Mouse (Mus musculus) neutrophil, adult 5-6 weeks (primary cell): Measurements from ENCODE around the gene Pla2g2c. TPM values are rescaled to one million over a fixed set of nuclear protein-coding genes. Genes with fewer than 3 reads are reported as not detected.

Experiments
- ATAC-seq: fragments of 151-379, 151-347 bp; 2 replicates; pipeline ENCODE4 v1.8.0; 2017; ENCODE audit warnings: mild to moderate bottlenecking, moderate TSS enrichment; ENCODE audit not compliant: insufficient number of reproducible peaks, poor library complexity, low FRiP score, severe bottlenecking; ENCODE audit errors: extremely low read depth
- total RNA-seq: library from RNA; stranded (forward); fragments of 200-1000 nt; gene quantifications from 2 replicates; pipeline ENCODE4 v1.2.3, GENCODE M21; 2017

The Pla2g2c gene
- total RNA-seq, 1 experiment from 2014 or later, result not detected

GRCm38 (mm10) chr4:138786141-138786540 lies 61.5 kb downstream of the Pla2g2c start:
- no peak for ATAC-seq

- ATAC-seq, result no peak
Measured at GRCm38 (mm10) chr4:138788381-138788780, 63.8 kb downstream of the Pla2g2c start.

- ATAC-seq, result no peak
Measured at GRCm38 (mm10) chr4:138791452-138791851, 66.9 kb downstream of the Pla2g2c start.

- no peak for ATAC-seq
Measured at GRCm38 (mm10) chr4:138792599-138792998, 68.0 kb downstream of the Pla2g2c start.

GRCm38 (mm10) chr4:138793276-138793675 lies 68.7 kb downstream of the Pla2g2c start:
- ATAC-seq, result no peak

- ATAC-seq, result no peak
Measured at GRCm38 (mm10) chr4:138794344-138794743, 69.8 kb downstream of the Pla2g2c start.

Other genes starting within 250 kb of the Pla2g2c start
- not detected in 2 replicates for gene Vwa5b1, start 88.9 kb upstream of the Pla2g2c start, total RNA-seq
- gene Ubxn10, start 12.4 kb downstream of the Pla2g2c start, total RNA-seq, result not detected in 2 replicates
- gene Pla2g2f, start 32.8 kb downstream of the Pla2g2c start, total RNA-seq, result not detected in 2 replicates
- not detected in 2 replicates for gene Pla2g2d, start 50.9 kb downstream of the Pla2g2c start, total RNA-seq
- not detected in 2 replicates for gene Pla2g5, start 138.7 kb downstream of the Pla2g2c start, total RNA-seq
- gene Gm13030, start 149.2 kb downstream of the Pla2g2c start, total RNA-seq, result not detected in 2 replicates
- not detected in 2 replicates for gene Pla2g2e, start 153.2 kb downstream of the Pla2g2c start, total RNA-seq
- 19.8 and 23.3 TPM in 2 replicates for gene Otud3, start 189.2 kb downstream of the Pla2g2c start, total RNA-seq
- gene Rnf186, start 242.3 kb downstream of the Pla2g2c start, total RNA-seq, result not detected in 2 replicates
- gene Tmco4, start 248.1 kb downstream of the Pla2g2c start, total RNA-seq, result 16.5 and 22.1 TPM in 2 replicates